Mouse (Mus musculus) lung, adult 18-20 months (tissue): ENCODE results near the gene Pofut1.
"Not testable (repeated sequence)": the region's sequence is repeated elsewhere in the genome, so short reads cannot be mapped to it uniquely, and the experiment has no call there.

Experiments
- DNase-seq, 2 experiments: peaks; one replicate each; pipeline ENCODE4 v3.0.0; 2022; ENCODE audit warnings: mixed read lengths in 2 of 2

Pofut1 gene

DNA sequence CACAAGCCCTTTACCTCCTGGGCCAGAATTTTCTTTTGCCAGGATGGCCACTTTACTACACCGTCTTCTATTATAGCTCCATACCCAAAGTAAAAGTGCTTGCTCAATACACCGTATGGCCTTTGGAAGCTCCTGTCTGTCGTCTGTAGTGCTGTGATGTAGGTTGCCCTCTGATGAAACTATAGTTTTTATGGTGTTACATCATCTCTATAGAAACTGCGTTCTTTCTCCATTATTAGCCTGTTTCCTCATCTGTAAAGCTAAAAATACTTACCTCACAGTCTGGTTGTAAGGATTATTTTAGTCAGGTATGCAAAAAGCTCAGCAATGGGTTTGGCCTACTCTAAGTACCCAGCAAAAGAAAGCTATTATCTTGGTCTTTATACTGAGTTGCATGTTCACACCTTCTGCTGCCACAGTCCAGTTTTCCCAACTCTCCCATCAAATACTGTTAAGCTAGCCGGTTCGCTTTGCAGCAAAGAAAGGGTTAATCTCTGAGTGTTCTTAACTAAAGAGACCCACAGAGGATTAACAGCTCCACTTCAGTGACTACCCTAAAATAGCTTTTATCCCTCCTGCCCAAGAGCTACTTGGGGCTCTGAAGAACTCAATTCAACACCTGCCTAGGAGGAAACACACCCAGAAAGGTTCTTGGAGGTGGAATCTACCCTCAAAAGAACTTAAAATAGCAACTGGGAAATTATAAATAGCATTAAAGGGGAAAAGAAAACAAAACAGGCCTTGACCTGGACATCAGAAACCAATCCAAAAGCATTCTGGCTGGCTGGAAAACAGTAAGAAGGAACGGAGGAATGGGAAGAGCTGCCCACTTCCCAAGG is 2.1 kb upstream of the Pofut1 start:
- DNase-seq, result peak in 1 of 2 experiments; percentile 55

- no peak for DNase-seq
These were observed 1.4 kb upstream of the Pofut1 start for GRCm38 (mm10) chr2:153239860-153240480.

DNA sequence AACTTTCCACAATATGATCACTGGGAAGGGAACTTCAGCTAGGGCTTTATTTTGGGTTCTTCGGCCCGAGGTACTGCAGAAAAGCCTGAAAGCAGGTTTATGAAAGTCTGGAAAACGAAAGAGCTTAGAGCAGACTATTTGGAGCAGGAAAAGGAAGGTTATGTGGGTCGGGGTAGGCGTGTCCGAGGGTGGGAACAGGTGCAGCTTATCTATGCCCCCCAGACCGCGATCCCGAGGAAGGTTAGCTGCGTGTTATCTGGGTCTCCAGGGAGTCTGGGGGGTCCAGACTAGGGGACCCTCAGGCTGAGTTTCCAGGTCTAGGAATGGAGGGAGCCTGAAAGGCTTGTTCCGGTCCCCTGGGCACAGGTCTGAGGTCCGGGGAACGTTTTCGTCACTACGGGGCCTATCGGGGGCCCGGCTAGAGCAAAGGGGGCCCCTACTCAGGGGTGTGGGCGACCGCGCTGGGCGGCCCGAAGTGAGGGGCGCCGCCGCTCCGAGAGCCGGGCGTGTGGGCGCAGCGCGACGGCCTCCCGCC is 565 bp upstream of the Pofut1 start:
- peak in 1 of 2 experiments; percentile 32 for DNase-seq

GRCm38 (mm10) chr2:153242156-153242555 is 823 bp downstream of the Pofut1 start:
- no peak for DNase-seq

- no peak for DNase-seq
These were observed 8.4 kb downstream of the Pofut1 start for GRCm38 (mm10) chr2:153249751-153250150.

GRCm38 (mm10) chr2:153256604-153257003 is 15.3 kb downstream of the Pofut1 start:
- DNase-seq, result no peak

DNA sequence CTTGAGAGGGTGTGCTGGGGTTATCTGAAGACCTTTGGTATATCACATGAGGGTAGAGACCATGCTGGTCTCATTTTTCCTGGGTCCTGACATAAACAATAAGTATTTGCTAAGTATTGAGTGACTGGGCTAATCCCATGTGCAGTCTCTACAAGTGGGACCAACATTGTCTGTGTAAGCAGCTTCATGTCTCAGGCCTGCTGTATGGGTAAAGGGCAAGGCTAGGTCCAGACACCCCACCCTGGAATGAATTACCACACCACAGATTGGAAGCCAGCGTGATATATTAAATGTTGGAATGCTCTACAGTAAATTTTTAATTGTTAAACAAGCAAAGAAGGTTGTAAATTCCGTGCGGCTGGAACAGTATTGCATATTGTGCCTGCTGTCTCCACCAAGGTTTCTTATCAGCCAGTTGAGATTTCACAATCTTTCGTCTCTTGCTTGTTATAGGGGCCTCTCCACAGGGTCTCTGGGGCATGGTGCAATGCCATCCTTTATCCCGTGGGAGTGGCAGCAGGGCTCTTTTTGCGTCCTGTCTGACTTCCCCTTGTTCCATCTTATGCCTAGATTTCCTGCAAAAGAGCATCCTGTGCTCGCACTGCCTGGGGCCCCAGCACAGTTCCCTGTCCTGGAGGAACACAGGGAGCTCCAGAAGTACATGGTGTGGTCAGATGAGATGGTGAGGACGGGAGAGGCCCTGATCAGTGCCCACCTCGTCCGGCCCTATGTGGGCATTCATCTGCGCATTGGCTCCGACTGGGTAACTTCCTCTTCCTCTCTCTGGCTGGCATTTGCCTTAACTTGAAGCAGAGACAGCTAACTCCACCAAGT is 17.9 kb downstream of the Pofut1 start:
- DNase-seq, result no peak

- DNase-seq, result no peak
These were observed 18.7 kb downstream of the Pofut1 start for GRCm38 (mm10) chr2:153259864-153260674.

DNA sequence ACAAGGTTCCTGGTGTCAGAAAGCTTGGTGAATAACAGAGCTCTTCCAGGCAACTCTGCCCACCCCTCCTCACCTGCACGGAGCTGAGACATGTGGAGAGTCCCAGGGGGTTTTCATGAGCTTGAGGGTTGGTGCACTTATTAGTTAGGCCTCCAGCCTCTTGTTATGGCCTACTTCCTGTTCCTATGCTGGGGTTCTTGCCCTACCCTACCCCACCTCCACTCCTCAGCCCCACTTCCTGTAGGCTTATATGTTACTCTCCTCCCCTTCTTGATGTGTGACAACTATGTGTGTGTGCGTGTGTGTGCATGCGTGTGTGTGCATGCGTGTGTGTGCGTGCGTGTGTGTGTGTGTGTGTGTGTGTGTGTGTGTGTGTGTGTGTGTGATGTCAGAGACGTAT is 21.7 kb downstream of the Pofut1 start:
- no peak for DNase-seq

DNA sequence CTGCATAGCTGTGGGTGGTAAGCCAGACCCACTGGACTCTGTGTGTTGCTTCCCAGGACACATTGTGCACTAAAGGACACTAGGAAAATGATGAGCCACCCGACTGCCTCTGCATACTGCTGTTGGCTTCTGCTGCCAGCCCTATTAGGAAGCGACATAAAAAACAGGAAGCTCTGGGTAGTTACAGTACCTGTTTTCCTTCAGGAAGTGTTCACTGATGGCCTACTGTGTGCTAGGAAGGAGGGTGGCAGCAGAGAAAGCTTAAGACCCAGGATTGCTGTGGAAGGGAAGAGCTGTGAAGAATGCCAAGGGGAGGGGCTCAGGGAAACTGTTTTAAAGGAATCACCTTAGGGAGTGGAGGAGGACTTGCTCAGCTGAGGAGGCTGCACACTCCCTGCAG is 26.0 kb downstream of the Pofut1 start:
- no peak for DNase-seq

DNA sequence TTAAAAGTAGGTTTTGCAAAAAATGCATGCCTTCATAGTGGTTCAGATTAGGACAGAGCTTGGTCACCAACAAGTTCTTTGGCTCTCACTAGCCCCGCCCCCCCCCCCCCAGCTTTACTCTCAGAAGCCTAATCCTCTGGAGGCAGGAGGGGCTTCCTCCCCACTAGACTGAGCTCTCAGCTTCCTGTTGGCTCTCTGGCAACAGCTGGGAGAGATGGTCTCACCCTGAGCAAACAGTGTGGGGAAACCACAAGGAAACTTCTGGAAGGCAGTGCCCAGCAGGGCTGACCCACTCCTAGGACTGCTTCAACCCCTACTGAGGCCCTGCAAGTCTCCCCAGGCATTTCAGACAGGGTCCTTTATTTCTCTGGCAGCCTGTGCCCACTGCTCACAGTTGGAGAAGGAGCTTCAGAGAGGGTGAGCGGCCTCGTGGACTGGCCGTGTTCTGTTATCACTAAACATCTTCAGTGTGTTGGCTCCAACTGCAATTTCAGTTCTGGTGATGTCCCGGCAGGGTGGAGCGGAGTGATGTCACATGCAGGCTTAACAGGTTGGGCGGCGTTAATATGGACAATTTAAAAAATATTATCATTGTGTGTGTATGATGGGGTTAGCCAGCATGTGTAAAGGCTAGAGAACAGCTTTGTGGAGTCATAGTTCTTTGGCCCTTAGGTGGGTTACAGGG is 29.0 kb downstream of the Pofut1 start:
- not testable (repeated sequence) for DNase-seq

DNA sequence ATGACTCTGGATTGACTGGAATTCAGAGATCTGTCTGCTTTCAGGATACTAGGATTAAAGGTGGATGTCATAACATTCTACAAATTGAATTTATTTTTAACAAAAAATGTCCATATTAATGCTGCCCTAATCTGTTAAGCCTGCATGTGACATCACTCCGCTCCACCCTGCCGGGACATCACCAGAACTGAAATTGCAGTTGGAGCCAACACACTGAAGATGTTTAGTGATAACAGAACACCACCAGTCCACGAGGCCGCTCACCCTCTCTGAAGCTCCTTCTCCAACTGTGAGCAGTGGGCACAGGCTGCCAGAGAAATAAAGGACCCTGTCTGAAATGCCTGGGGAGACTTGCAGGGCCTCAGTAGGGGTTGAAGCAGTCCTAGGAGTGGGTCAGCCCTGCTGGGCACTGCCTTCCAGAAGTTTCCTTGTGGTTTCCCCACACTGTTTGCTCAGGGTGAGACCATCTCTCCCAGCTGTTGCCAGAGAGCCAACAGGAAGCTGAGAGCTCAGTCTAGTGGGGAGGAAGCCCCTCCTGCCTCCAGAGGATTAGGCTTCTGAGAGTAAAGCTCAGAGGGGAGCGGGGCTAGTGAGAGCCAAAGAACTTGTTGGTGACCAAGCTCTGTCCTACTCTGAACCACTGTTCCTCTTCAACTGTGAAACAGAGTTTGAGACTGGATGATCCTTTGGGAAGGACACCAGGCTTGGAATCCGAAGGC is 33.0 kb downstream of the Pofut1 start:
- DNase-seq, result not testable (repeated sequence)

DNA sequence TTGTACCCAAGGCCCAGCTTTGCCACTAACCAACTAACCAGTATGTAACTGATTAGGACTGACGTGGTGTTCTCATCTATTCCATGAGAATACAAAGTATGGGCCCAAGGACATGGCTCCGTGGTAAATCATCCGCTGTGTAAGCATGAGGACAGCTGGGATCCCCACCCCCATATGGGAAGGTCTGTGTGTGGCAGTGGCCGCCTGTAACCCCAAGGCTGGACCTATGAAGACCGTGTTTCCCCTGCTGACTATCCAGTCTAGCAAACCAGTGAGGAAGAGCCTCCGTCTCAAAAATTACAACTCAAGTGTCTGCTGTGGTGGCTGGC is 33.5 kb downstream of the Pofut1 start:
- DNase-seq, result no peak

- not testable (repeated sequence) for DNase-seq
These were observed 34.2 kb downstream of the Pofut1 start for GRCm38 (mm10) chr2:153275577-153275976.

GRCm38 (mm10) chr2:153276440-153276839 is 35.1 kb downstream of the Pofut1 start:
- no peak for DNase-seq

GRCm38 (mm10) chr2:153276846-153277245 is 35.5 kb downstream of the Pofut1 start:
- not testable (repeated sequence) for DNase-seq

GRCm38 (mm10) chr2:153278357-153278756 is 37.0 kb downstream of the Pofut1 start:
- no peak for DNase-seq

- no peak for DNase-seq
These were observed 42.6 kb downstream of the Pofut1 start for GRCm38 (mm10) chr2:153283919-153284318.

- DNase-seq, result no peak
These were observed 45.2 kb downstream of the Pofut1 start for GRCm38 (mm10) chr2:153286524-153286923.

DNA sequence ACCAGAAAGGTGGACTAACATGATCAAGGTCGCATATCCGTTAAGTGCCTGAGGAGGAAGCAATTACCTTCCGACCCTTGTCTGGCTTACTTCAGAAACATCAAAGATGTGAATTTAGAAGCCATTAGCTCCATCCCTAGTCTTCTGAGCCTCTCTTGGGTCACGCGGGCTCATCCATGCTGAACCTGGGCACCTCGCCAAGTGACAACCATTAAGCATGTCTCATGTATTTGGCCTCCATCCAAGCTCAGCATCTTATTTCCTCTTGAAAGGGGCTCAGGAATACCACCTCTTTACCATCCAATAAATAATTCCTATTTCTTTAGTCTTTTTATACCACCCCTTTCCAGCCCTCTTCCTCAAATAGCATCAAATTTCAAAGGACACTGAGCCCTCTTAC is 46.5 kb downstream of the Pofut1 start:
- DNase-seq, result no peak
